Mouse (Mus musculus): Measurements from ENCODE around the gene Kif3b. TPM values are rescaled to one million over a fixed set of nuclear protein-coding genes. Genes with fewer than 3 reads are reported as not detected.

Gene Kif3b
- total RNA-seq, 1 experiment, result 8.6 TPM

- Histone ChIP-seq H3K36me3 (ENCODE audit: control insufficient read depth, insufficient read depth, low read length, poor library complexity, severe bottlenecking) (peaks cover 2% of the 10 kb centered on the region; the same call in 1 of the 2 replicates), H3K9me3 (ENCODE audit: control insufficient read depth, insufficient read depth, low read depth, low read length) (no peaks in the 10 kb centered on the region), H3K4me1 (ENCODE audit: control insufficient read depth in 2 of 2, insufficient read depth in 2 of 2, low read length in 2 of 2, poor library complexity in 1 of 2) (peaks cover 0 to 8% of the 10 kb centered on the region in 2 experiments; a peak in 1 of 4 replicates), H3K4me3 (ENCODE audit: insufficient read depth in 1 of 2, low read depth in 1 of 2, low read length in 2 of 2, poor library complexity in 1 of 2, severe bottlenecking in 1 of 2) (no peak overlapping the region), H3K27ac (ENCODE audit: insufficient read depth, low read depth, low read length, poor library complexity, severe bottlenecking) (no peak overlapping the region), H3K9ac (ENCODE audit: insufficient read depth, low read depth, low read length, poor library complexity, severe bottlenecking) (no peak overlapping the region)
- DNase-seq (ENCODE audit: low read depth, low spot score), result no peak
- in situ Hi-C loops (cut with MboI; ENCODE audit: low sequenced_read_pairs in 2 of 2, unreplicated experiment in 2 of 2), result no loop called here
- TF ChIP-seq MAFK (IDR thresholded peaks at IDR 0.05; ENCODE audit: insufficient read depth, low read depth, low read length), result no peak
- no peak for TF ChIP-seq ZNF384 (IDR thresholded peaks at IDR 0.05; ENCODE audit: low read depth, low read length)
- TF ChIP-seq HCFC1 (IDR thresholded peaks at IDR 0.05; ENCODE audit: borderline replicate concordance, insufficient read depth, low read length), result no peak
- no peak for TF ChIP-seq CHD2 (IDR thresholded peaks at IDR 0.05; ENCODE audit: low read depth, low read length)
- TF ChIP-seq ZC3H11A (IDR thresholded peaks at IDR 0.05; ENCODE audit: borderline replicate concordance, low read depth, low read length), result no peak
These were observed 4.0 kb downstream of the Kif3b start for GRCm38 (mm10) chr2:153295196-153295595.

- no peaks in the 10 kb centered on the region for H3K9me3 ChIP-seq (ENCODE audit: control insufficient read depth, insufficient read depth, low read depth, low read length)
- DNase-seq (ENCODE audit: low read depth, low spot score), result no peak
- in situ Hi-C loops (cut with MboI; ENCODE audit: low sequenced_read_pairs in 2 of 2, unreplicated experiment in 2 of 2), result no loop called here
These were observed 6.6 kb downstream of the Kif3b start for GRCm38 (mm10) chr2:153297771-153298170.

GRCm38 (mm10) chr2:153298460-153298859, 7.2 kb downstream of the Kif3b start:
- Histone ChIP-seq H3K9ac (ENCODE audit: insufficient read depth, low read depth, low read length, poor library complexity, severe bottlenecking) (no peak overlapping the region), H3K4me3 (ENCODE audit: insufficient read depth in 1 of 2, low read depth in 1 of 2, low read length in 2 of 2, poor library complexity in 1 of 2, severe bottlenecking in 1 of 2) (no peak overlapping the region), H3K4me1 (ENCODE audit: control insufficient read depth in 2 of 2, insufficient read depth in 2 of 2, low read length in 2 of 2, poor library complexity in 1 of 2) (peaks cover 0 to 2% of the 10 kb centered on the region in 2 experiments; a peak in 1 of 4 replicates), H3K27ac (ENCODE audit: insufficient read depth, low read depth, low read length, poor library complexity, severe bottlenecking) (no peak overlapping the region), H3K36me3 (ENCODE audit: control insufficient read depth, insufficient read depth, low read length, poor library complexity, severe bottlenecking) (peaks cover 2% of the 10 kb centered on the region; the same call in 1 of the 2 replicates), H3K9me3 (ENCODE audit: control insufficient read depth, insufficient read depth, low read depth, low read length) (no peaks in the 10 kb centered on the region)
- in situ Hi-C loops (cut with MboI; ENCODE audit: low sequenced_read_pairs in 2 of 2, unreplicated experiment in 2 of 2), result no loop called here
- TF ChIP-seq ZC3H11A (IDR thresholded peaks at IDR 0.05; ENCODE audit: borderline replicate concordance, low read depth, low read length) (no peak), ZNF384 (IDR thresholded peaks at IDR 0.05; ENCODE audit: low read depth, low read length) (no peak), HCFC1 (IDR thresholded peaks at IDR 0.05; ENCODE audit: borderline replicate concordance, insufficient read depth, low read length) (no peak), MAFK (IDR thresholded peaks at IDR 0.05; ENCODE audit: insufficient read depth, low read depth, low read length) (no peak), CHD2 (IDR thresholded peaks at IDR 0.05; ENCODE audit: low read depth, low read length) (no peak)
- DNase-seq (ENCODE audit: low read depth, low spot score), result no peak

More at GRCm38 (mm10) chr2:153297771-153298170, 6.6 kb downstream of the Kif3b start:
- no peak overlapping the region for H3K27ac ChIP-seq (ENCODE audit: insufficient read depth, low read depth, low read length, poor library complexity, severe bottlenecking)
- no peak for TF ChIP-seq ZC3H11A (IDR thresholded peaks at IDR 0.05; ENCODE audit: borderline replicate concordance, low read depth, low read length)
- no peak for TF ChIP-seq HCFC1 (IDR thresholded peaks at IDR 0.05; ENCODE audit: borderline replicate concordance, insufficient read depth, low read length)
- no peak for TF ChIP-seq CHD2 (IDR thresholded peaks at IDR 0.05; ENCODE audit: low read depth, low read length)
- TF ChIP-seq MAFK (IDR thresholded peaks at IDR 0.05; ENCODE audit: insufficient read depth, low read depth, low read length), result no peak
- no peak for TF ChIP-seq ZNF384 (IDR thresholded peaks at IDR 0.05; ENCODE audit: low read depth, low read length)
- H3K9ac ChIP-seq (ENCODE audit: insufficient read depth, low read depth, low read length, poor library complexity, severe bottlenecking), result no peak overlapping the region
- no peak overlapping the region for H3K4me3 ChIP-seq (ENCODE audit: insufficient read depth in 1 of 2, low read depth in 1 of 2, low read length in 2 of 2, poor library complexity in 1 of 2, severe bottlenecking in 1 of 2)
- peaks cover 2% of the 10 kb centered on the region; the same call in 1 of the 2 replicates for H3K36me3 ChIP-seq (ENCODE audit: control insufficient read depth, insufficient read depth, low read length, poor library complexity, severe bottlenecking)
- peaks cover 0 to 2% of the 10 kb centered on the region in 2 experiments; a peak in 1 of 4 replicates for H3K4me1 ChIP-seq (ENCODE audit: control insufficient read depth in 2 of 2, insufficient read depth in 2 of 2, low read length in 2 of 2, poor library complexity in 1 of 2)

- TF ChIP-seq HCFC1 (IDR thresholded peaks at IDR 0.05; ENCODE audit: borderline replicate concordance, insufficient read depth, low read length), result no peak
- TF ChIP-seq ZC3H11A (IDR thresholded peaks at IDR 0.05; ENCODE audit: borderline replicate concordance, low read depth, low read length), result no peak
- TF ChIP-seq CHD2 (IDR thresholded peaks at IDR 0.05; ENCODE audit: low read depth, low read length), result no peak
- TF ChIP-seq MAFK (IDR thresholded peaks at IDR 0.05; ENCODE audit: insufficient read depth, low read depth, low read length), result no peak
- TF ChIP-seq ZNF384 (IDR thresholded peaks at IDR 0.05; ENCODE audit: low read depth, low read length), result no peak
- DNase-seq (ENCODE audit: low read depth, low spot score), result no peak
- in situ Hi-C loops (cut with MboI; ENCODE audit: low sequenced_read_pairs in 2 of 2, unreplicated experiment in 2 of 2), result no loop called here
- no peaks in the 10 kb centered on the region for H3K9me3 ChIP-seq (ENCODE audit: control insufficient read depth, insufficient read depth, low read depth, low read length)
- peaks cover 0 to 2% of the 10 kb centered on the region in 2 experiments; a peak in 1 of 4 replicates for H3K4me1 ChIP-seq (ENCODE audit: control insufficient read depth in 2 of 2, insufficient read depth in 2 of 2, low read length in 2 of 2, poor library complexity in 1 of 2)
- no peak overlapping the region for H3K27ac ChIP-seq (ENCODE audit: insufficient read depth, low read depth, low read length, poor library complexity, severe bottlenecking)
- H3K36me3 ChIP-seq (ENCODE audit: control insufficient read depth, insufficient read depth, low read length, poor library complexity, severe bottlenecking), result peaks cover 2% of the 10 kb centered on the region; the same call in 1 of the 2 replicates
- no peak overlapping the region for H3K4me3 ChIP-seq (ENCODE audit: insufficient read depth in 1 of 2, low read depth in 1 of 2, low read length in 2 of 2, poor library complexity in 1 of 2, severe bottlenecking in 1 of 2)
- no peak overlapping the region for H3K9ac ChIP-seq (ENCODE audit: insufficient read depth, low read depth, low read length, poor library complexity, severe bottlenecking)
These were observed 7.7 kb downstream of the Kif3b start for GRCm38 (mm10) chr2:153298863-153299262.

Measured in ES-E14 (cell line).